Mouse (Mus musculus): ENCODE results near the gene Chrnb1.

The Chrnb1 gene

DNA sequence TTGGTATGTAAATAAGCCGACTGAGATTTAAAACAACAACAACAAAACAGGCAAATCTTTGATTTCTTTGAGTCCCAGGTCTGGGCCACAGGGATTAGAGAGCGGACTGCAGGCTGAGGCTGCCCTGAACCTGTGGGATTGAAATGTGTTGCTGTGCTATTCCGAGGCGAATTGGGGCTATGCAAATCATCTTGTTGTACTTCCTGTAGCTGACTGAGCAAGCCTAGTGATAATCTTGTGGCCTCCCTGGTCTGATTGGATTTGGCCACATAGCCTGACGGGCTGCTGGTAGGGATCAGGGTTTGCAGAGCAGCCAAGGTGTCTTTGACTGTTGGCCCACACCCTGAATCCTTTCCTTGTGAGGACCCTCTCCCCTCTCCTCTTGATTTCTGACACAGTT is 20.8 kb downstream of the Chrnb1 start:
- DNase-seq (ENCODE audit: low spot score) = no peak

DNA sequence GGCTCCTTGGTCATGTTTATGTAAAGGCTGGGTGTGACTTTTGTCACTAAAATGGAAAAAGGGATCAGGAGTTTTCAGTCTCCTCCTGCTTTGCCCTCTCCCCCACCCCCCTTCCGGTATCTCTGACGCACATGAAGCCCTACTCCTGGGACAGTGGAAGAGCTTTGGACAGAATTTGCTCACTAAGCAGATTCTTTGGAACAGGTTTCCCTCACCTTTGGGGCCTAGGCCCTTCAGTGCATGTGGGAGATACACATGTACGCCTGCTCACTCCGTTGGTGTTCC is 28.2 kb downstream of the Chrnb1 start:
- DNase-seq (ENCODE audit: low spot score) = no peak

DNA sequence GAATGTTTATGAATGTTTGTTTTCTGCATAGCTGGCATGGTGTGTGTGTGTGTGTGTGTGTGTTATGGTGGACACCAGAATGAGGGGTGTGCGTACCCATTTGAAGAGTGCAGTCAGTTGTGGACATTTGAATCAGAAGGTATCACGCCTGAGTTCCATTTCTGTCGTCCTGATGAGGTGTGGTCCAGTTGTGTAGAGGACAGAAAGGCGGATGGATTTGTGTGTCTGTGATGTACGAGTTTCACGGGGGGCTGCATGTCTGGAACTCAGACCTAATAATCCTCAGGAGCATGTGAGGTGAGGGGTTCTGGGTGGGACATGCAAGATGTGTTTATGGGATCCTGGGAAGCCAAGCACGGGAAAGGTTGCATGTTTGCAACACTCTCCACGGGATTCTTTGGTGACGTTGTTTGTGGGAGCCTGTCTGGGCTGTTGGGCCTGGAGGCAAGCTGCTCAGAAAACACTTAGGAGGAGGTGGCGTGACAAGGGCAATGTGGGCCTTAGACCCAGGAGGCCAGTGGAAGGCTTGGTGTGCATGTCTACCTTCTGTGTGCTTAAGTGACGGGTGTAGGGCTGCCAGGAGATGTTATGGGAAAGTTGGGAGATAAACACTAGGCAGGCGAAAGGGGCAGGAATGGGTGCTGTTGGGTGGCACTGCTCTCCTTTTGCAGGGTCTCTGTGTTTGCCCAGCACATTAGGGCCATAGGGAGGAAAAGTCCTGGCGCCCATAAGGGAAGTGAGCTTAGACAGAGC is 28.7 kb downstream of the Chrnb1 start:
- DNase-seq (ENCODE audit: low spot score) = no peak

DNA sequence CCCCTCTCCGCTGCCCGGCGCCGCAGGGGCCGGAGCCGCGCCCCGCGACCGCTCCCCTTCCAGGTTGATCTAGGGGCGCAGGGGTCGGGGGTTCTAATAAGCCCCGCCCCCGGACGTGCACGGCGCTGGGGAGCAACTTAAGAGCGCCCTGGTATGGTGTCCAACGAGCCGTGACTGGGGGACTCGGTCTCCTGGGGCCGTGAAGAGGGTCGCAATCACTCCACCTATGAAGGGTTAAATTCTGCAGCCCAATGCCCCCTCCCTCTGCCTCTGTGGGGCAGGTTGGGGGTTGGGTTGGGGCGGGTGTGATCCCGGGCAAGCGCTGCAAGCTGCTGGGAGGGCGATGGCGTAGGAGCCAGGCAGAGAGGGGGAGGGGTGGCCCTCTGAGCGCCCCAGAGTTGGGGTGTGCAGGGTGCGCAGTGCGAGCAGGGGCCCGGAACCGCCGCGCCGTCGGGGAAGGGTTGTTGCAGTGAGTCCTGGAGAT is 29.6 kb downstream of the Chrnb1 start:
- peak; percentile 59 for DNase-seq (ENCODE audit: low spot score)

DNA sequence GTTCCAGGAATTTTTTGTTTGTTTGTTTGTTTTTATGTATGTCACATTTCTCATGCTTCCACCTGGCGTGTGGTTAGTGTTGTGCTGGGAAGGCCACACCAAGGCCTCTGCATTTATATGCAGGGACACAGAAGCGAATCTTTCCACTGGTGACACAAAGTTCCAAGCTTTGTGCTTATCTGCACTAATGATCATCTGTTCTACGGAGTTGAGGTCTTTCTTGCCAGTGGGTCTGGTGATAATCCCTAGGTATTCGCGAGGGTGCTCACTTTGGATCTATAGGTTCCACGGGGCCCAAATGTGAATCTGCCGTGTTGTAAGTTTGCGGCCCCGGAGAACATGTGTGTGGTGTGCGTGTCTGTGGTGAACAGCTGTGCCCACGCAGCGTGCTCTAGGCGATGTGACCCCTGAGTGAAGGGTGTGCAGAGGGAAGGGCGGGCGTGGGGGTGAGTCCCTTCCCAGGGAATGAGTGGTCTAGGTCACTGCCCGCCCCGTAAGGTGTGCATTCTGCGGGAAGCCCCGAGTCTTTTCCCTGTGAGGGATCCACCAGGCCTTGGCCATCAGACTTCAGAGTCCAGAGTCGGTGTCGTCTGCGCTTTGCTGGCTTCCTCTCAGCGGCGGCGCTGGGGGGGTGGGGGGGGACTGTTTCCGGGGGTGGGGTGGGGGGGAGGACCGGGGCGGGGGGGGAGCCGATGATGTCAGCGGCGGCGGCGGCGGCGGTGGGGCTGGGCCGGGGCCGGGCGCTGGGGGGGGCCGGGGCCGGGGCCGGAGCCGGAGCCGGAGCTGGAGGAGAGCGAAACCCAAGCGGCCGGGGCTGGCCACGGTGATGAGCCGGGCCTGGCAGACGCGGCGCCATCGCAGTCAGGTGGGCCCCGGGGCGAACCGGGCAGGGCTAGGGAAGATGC is 30.3 kb downstream of the Chrnb1 start, which contains the start of gene Zbtb4:
Gene Zbtb4, plus strand, starts transcription at position 692 of the 905 bp plus-strand sequence.
- peak; percentile 28 for DNase-seq (ENCODE audit: low spot score)

DNA sequence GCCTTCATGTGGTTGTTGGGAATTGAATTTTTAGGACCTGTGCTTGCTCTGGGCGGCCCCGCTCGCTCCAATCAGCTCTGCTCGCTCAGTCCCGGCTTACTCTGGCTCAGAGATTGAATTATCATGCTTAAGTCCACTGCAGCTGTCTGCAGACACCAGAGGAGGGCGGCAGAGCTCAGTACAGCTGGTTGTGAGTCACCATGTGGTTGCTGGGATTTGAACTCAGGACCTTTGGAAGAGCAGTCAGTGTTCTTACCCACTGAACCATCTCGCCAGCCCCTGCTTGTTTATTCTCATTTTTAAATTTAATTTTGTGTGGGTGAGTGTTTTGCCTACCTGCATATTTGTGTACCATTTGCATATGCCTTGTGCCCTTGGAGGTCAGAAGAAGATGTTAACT is 32.2 kb downstream of the Chrnb1 start:
- DNase-seq (ENCODE audit: low spot score) = no peak

DNA sequence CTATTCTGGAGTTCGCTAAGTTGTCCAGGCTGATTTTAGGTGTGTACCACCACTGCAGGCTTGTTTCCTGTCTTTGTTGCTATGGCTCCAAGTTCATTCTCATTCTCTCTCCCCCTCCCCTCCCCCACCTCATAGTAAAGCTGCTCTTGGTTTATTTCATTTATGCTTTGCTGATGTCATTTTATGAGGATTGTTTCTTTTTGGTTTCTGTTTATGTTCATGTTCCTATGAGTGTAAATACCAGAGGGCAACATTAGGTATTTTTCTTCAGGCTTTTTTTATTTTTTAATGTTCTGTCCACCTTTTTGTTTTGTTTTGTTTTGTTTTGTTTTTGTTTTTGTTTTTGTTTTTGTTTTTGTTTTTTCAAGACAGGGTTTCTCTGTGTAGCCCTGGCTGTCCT is 33.9 kb downstream of the Chrnb1 start, which contains the start of gene Slc35g3:
Gene Slc35g3, minus strand, starts transcription at position 101 of the 400 bp plus-strand sequence.
- no peak for DNase-seq (ENCODE audit: low spot score)

DNA sequence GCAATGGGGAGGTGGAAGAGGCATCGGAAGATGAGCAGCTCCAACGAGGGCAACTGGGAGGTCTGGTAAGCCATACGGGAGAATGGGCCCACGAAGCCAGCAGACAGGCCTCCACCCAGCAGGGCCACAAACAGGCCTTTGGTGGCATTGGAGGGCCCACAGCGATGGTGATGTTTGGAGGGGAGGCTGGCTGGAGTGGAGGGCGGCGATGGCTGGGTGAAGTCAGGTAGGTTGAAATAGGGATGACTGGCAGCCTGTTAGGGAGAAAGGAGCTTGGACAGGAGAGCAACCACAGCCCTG is 34.9 kb downstream of the Chrnb1 start:
- no peak for DNase-seq (ENCODE audit: low spot score)

DNA sequence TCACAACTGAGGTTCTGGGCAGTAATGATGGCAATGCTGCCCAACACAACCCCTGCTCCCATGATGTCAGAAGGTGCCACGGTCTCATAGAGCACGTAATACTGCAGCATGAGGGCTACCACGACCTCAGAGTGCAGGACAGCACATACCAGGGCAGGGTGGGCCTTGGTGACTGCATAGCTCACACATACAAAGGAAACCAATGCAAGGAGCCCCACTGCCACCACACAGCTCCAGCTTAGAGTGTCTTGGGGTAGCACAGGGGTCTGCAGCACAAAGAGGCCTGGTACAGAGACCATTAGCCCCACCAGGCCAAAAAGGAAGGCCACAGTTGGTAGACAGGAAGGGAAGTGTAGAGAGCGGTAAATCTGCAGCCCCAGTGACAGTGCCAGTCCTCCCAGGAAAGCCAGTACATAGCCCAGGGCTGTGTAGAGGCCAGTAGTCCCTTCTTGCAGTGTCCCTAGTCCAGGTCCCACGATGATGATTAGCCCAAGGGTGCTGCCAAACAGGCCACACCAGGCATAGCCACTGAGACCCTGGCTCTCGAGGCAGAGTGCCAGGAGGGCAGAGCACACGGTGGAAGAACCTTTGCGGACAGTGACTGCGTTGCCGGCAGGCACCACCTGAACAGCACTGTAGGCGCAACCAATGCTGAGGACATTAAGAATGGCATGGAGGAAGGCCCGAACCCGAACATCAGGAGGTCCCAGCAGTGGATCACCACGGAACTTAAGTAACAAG is 35.4 kb downstream of the Chrnb1 start:
- no peak for DNase-seq (ENCODE audit: low spot score)

DNA sequence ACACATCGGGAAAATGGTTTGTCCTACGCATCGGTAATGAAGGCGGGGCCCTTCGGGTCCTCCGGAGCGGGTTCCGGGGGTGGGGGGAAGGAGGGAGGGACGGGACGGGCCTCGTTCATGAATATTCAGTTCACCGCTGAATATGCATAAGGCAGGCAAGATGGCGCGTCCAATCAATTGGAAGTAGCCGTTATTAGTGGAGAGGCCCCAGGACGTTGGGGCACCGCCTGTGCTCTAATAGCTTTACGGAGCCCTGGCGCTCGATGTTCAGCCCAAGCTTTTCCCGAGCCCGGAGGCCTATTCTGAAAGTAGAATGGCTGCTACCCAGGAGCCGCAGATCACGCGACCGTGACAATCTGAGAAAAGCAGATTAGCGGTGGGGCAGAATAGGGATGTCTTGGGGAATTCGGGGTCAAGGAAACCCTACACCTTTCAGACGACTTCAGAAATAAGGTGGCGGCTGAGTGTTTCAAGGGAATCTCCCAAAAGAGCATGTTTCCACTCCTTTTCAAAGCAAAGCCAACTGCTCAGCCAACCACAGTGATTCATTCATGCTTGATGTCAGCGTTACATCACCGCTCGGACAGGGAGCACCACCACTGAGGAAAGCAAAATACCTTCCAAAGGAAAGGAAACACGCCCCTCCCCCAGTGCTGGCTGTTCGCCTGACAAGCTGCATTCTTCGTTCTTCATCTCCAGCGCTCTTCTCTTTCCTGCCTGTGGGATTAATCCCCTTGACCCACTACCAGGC is 36.6 kb downstream of the Chrnb1 start:
- peak; percentile 92 for DNase-seq (ENCODE audit: low spot score)

DNA sequence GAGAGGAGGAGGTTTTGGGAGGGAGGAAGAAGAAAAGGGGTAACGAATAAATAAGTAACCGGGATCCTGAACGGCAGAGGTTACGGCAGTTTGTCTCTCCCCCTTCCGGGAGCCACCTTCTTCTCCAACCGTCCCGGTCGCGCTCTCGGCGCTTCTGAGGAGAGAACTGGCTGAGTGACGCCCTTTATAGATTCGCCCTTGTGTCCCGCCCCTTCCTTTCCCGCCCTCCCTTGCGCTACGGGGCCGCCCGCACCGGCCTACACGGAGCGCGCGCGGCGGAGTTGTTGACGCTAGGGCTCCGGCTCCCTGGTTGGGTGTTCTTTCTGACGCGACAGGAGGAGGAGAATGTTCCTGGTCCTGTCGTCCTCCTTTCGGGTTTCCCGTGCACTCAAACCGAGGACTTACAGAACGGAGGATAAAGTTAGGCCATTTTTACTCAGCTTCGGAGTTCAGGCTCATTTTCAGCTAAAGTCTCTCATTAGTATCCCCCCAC is 37.2 kb downstream of the Chrnb1 start, which contains the start of gene Polr2a:
Gene Polr2a, minus strand, starts transcription at position 160 of the 493 bp plus-strand sequence.
- peak; percentile 97 for DNase-seq (ENCODE audit: low spot score)

DNA sequence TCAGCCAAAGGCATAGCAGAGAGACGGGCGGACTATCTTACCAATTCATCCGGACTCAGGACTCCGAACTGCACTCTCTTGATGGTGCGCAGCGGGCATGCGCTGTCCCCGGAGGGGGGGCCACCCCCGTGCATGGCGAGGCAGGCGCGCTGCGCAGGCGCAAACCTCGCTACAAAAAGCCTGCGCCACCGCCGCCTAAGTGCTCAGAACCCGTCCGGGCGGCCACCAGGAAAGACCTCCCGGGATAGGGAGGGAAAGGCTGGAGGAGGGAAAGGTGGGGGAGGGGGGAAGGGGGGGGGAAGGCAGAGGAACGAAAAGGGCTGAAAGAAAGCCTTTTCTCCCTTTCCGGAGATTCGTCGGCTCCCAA is 37.7 kb downstream of the Chrnb1 start:
- DNase-seq (ENCODE audit: low spot score) = peak; percentile 90

DNA sequence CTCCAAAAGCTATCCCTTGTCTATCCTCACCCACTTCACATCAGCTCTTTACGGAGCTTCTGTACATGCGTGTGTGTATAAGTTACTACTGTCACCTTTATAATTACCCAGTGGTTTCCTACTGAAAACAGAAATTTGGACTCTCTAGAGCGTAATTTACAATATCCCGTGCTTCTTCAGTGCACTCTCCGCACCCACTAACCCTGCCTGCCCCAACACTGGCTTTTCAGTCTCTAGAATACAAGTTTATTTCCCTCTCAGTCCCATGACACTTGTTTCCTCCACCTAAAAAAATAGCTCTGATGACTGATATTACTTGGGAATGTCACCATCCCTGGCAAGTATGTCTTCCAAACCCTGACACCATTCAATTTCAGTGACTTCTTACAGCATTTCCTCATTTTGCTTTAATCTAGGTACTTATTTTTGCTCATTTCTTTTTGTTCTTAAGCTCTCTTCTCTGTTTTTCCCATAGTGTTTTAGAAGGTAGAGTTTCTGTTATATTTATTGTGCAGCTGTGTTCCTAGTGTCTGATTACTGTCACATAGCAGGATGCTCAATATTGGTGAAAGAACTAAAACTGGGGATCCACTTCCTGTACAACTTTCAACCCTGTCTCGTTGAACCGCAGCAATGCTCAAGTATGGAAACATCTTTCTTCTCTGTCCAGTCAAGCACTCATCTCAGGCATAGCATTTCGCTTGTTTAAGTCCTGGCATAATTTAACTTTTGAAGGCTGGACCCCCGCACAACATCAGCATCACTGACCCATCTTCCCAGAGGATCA is 38.2 kb downstream of the Chrnb1 start:
- DNase-seq (ENCODE audit: low spot score) = no peak

DNA sequence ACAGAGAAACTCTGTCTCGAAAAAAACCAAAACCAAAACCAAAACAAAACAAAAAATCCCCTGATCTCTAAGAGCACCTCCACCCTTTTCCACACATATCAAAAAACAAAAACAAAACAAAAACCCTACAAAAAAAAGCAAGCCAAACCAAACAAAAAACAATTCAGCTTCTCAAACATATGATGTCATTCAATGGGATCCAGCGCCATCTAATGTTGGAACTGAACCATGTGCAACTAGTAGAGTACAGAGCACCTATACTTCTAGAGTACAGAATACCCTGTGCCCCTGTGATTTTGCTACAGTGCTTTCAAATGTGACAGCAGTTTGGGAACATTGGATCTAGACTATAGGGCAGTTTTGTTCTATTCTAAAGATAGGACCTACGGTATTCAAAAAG is 41.0 kb downstream of the Chrnb1 start:
- no peak for DNase-seq (ENCODE audit: low spot score)

DNA sequence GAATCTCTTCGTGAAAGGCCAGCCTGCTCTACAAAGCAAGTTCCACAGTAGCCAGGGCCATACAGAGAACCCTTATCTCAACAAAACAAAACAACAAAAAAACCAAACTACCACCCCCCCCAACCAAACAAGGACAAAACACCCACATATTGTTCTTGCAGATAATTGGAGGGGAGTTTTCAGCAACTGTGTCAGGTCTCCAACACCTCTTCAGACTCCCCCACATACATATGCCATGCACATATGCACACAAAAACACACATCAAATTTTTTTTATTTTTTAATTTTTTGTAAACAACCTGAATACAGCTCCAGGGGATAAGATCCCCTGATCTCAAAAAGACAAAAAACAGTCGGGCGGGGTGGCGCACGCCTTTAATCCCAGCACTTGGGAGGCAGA is 41.5 kb downstream of the Chrnb1 start:
- DNase-seq (ENCODE audit: low spot score) = no peak

DNA sequence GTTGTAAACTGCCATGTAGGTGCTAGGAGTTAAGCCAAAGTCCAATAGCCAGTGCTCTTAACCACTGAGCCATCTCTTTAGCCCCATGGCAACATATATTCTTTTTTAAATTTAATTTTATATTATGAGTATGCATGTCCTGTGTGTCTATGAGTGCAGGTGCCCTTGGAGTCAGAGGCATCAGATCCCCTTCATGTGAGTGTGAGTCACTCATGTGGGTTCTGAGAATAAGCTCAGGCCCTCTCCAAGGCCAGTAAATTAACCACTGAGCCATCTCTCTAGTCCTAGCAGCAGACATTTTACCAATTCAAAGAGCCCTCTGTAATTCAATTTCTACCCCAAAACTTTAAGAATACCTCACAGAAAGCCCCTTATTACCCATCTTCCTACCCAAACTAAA is 43.1 kb downstream of the Chrnb1 start:
- DNase-seq (ENCODE audit: low spot score) = no peak

DNA sequence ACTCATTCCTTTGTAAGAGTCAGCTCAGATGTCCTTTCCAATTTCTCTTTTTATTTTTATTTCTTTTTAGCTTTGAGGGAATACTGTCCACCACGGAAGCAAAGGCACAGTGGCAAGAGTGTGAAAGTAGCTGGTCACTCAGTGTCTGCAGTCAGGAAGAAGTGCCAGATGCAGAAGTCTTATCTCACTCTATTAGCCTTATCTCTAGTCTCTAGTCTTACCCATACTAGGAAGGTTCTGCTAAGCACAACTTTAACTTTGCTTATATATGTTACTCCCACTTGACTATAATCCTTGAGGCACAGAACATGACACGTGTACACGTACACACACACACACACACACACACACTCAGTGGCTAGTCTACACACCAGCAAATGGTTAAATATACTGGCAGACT is 44.1 kb downstream of the Chrnb1 start:
- DNase-seq (ENCODE audit: low spot score) = no peak
